Mouse (Mus musculus) c-Kit-positive CD71-positive TER-119-positive erythroid progenitor cells, embryonic 14.5 days (primary cell): ENCODE data around the gene Pkmyt1.

ENCODE experiments used
- DNase-seq: peaks from one replicate; pipeline ENCODE4 v3.0.0-alpha.2; 2013; ENCODE audit warnings: low spot score

Pkmyt1 gene

DNA sequence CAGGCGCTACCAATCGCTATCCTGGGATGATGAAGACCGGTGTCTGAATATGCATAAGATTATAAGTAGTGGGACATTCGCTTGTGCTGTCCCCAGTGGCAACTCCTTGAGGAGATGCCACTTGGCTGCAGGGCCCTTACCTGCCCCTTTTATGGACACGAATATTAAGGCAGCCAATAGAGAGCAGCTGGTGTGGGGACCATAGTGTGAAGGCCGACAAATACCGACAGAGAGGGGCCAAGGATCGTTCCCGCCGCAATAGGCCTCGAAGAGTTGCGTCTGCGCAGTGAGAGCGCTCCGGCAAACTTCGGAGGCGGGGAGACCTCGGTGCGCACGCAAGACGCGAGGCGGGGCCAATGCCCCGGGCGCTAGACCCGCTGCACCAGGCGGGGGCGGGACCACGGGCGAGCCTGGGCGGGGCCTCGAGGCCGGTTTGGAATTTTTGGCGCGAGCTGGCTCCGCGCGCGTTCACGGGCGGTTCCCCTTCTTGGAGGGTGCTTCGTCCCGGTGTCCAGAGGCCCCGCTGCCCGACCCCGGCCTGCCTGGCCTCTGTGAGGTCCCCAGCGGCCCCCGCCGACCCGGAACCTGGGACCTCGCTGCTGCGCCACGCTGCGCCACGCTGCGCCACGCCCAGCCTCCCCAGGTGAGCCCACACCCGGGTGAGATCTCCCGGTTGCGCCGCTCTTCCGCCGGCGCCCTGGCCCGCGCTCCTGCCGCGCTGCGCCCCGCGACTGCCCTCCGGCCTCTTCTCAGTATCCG lies at the start of gene Pkmyt1:
Gene Pkmyt1 (plus strand): TSS at position 338 of the 759 bp plus-strand sequence.
- peak; percentile 94 for DNase-seq

DNA sequence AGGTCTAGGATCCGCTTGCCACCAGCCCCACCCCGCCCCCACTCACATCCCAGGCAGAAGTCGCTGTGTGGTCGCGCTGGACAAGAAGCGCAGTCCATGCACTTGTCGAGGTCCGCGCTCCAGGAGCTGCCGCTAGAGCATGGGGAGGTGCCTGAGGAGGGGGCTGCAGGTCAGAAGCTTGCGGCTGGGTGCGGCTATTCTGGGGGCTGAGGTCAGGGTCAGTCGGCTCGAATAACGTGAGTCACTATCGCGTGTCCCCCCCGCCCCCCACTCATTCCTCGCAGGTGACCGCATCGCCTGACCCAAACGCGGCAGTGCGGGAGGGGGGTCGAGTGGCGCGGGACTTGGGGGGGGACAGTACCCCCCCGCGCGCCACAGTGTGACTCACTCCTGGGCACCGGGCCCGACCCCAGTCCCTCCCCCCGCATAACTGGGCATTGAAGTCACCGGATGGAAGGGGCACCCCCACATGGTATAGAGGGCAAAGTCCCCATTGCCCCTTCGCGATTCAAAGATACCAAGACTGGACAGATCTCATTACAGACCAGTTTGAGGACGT lies 49.6 kb upstream of the Pkmyt1 start:
- DNase-seq, result no peak

DNA sequence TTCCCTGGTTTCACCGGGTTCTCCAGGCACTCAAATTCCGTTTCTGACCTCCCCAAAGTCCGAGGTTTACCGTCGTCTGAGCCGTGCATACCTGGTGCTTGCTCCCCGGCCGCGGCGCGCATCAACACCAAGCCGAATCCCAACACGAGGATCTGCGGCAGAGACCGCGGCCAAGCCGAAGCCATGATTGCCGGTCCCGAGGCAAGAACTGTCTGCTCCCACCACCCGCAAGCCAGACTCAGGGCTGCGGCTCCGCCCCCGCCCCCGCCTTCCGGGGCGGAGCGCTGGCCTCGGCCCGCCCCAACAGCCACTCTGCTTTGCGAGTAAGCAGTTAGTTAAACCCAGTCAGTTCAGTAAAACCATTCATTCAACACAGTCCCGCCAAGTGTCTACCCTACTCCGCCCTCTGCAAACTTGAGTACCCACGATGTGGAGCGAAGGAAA lies 48.9 kb upstream of the Pkmyt1 start, which contains the start of gene Tnfrsf12a:
Gene Tnfrsf12a (minus strand): TSS at position 233 of the 444 bp plus-strand sequence.
- peak; percentile 74 for DNase-seq

- no peak for DNase-seq
These were observed 46.9 kb upstream of the Pkmyt1 start, which contains the start of gene Cldn6 for GRCm38 (mm10) chr17:23679127-23679835. Gene Cldn6 (plus strand): TSS chr17:23679249.

DNA sequence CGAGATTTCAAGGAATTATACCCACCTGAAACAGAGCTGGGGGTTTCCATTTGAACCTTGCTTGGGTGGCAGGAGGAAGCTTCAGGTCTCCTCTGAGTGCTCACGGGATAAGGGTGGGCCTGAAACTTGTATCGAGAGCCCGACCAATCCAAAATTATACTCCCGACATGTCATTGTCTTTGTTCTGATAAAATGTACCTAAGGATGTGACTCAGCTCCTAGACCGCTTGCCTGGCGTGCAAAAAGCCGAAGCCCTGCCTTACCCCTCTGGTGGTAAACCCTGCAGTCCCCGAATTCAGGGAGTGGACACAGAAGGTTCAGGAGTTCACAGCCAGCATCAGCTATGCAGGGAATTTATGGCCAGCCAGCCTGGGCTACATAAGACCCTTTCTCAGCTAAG lies 45.8 kb upstream of the Pkmyt1 start:
- no peak for DNase-seq

GRCm38 (mm10) chr17:23681086-23681485 lies 45.0 kb upstream of the Pkmyt1 start:
- DNase-seq, result no peak

- DNase-seq, result no peak
These were observed 44.0 kb upstream of the Pkmyt1 start for GRCm38 (mm10) chr17:23682092-23682491.

- no peak for DNase-seq
These were observed 43.6 kb upstream of the Pkmyt1 start for GRCm38 (mm10) chr17:23682530-23682929.

DNA sequence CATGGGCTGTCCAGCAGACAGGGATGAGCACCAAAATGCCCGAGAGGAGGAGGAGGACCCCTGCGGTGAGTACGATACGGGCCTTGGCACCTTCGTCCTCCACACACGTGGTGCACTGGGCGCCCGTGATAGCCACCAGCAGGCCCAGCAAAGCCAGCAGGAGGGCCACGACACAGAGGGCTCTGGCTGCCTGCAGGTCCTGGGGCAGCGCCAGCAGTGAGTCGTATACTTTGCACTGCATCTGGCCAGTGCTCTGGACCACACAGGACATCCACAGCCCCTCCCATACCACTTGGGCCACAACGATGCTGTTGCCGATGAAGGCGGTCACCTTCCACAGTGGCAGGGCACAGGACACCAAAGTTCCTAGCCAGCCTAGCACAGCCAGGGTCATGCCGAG lies 42.9 kb upstream of the Pkmyt1 start:
- no peak for DNase-seq

DNA sequence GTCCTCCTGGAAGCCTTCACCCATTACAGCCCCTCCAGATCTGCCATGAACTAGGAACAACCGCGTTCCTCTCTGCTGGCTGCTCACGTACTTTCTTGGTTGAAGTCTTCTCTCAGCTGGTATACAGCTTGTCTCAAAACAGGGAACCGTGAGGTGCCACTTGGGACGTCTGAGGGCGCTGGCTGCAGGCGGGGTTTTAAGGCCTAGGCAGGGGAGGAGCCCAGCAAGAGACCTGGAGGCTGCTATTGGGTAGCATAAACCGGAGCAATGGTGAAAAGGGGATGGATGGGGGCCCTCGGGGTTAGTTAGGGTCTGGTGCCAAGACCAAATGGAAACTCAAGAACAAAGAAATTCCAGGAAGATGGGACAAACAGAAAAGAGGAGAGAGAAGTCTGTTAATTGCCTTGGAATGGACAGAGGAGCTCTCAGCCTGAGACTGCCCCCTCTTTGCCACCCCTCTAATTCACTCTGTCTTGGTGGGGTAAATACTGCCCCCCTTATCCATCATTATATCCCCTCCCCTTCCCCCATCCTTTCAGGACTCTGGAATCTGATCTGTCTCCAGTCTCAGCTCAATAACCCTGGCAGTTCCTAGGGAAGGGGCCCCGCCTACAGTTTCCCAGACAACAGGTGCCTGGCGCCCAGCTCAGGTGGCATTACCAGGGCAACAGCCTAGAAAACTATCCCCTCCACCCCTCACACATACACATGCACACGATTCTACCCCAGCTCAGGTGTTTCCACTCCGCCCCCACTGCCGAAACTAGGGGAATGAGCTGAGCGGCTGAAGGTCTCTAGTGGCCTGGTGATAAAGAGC lies 42.1 kb upstream of the Pkmyt1 start, which contains the start of gene Cldn9:
Gene Cldn9 (minus strand): TSS at position 171 of the 817 bp plus-strand sequence.
- no peak for DNase-seq

DNA sequence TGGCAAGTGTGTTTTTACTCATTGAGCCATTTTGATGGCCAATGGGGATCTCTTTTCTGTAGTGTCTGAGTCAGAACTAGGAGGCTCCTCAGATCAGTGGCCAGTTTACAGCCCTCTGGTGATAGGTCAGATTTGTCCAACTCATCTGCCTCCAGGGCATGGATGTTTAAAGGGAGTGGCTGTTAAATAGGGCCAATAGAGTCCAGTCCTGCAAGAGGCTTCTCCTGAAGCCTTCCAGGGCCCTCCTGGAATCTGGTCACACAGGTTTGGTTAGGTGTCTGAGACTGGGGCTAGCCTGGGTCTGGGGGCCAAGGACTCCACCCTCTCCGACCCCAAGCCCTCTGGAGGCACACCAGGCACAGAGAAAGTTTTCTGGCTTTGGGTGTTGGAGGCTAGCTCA lies 31.6 kb upstream of the Pkmyt1 start:
- no peak for DNase-seq

GRCm38 (mm10) chr17:23695801-23696200 lies 30.3 kb upstream of the Pkmyt1 start:
- DNase-seq, result no peak

- no peak for DNase-seq
These were observed 26.7 kb upstream of the Pkmyt1 start for GRCm38 (mm10) chr17:23699131-23700077.

- peak; percentile 75 for DNase-seq
These were observed 26.1 kb upstream of the Pkmyt1 start for GRCm38 (mm10) chr17:23700079-23700478.

GRCm38 (mm10) chr17:23703301-23703700 lies 22.8 kb upstream of the Pkmyt1 start:
- DNase-seq, result no peak

DNA sequence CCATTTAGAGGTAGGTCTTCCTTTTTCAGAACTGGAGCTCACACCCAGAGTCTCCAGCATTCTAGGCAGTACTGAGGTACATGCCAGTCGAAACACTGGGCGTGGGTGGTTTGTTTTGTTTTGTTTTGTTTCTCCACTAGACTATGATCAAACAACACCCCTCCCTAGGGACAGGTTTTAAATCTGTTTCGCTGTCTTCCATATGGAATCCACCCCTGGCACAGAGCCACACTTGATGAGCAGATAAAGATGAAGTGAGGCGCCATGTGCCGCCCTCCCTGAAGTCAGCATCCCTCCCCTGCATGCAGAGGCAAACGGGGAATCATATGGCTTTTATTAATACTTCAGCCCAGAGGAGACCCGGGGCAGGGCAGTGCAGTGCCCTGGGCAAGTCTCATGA lies 21.4 kb upstream of the Pkmyt1 start:
- no peak for DNase-seq

DNA sequence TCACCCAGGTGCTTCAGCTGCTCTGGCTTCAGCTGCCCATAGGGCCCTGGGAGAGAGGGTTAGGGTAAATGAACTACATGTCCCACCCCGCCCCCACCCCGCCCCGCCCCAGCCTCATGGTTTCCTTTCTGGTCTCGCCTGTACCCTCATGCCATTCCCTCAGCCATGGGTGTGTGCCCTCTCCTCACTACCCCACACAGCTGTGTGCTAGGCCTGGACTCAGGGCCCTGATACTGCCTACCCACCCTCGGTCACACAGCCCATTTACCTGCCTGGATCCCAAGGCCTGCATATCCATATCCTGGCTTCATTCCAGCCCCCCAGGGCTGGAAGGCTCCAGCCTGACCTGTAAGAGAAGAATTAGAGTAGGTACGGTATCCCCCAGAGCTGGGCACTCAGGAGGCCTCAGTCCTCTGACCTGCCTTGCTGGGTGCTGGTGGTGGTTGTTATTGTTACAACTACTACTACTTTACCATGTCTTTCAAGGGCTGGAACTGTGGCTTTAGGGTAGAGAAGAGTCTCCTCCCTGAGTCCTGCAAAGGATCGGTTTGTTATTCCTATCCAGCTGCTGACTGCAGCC lies 20.5 kb upstream of the Pkmyt1 start:
- no peak for DNase-seq

DNA sequence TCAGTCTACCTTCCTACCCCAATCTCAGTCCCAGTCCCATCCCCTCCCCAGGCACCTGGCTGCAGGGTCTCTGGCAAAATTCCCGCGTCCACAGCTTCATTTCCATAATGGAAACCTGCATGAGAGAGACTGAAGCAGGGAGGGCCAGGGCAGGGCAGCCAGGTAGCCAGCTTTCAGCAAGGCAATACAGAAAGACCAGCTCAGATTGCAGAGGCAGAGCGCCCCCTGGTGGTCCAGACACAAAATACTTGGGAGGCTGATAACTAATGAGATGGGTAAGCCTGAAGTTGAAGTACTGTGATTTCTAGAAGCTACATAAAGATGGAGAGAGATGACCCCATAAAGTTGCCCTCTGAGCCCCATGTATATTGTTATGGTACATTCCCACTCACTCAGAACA lies 19.9 kb upstream of the Pkmyt1 start:
- DNase-seq, result peak; percentile 67

GRCm38 (mm10) chr17:23717003-23717402 lies 9.1 kb upstream of the Pkmyt1 start:
- no peak for DNase-seq

DNA sequence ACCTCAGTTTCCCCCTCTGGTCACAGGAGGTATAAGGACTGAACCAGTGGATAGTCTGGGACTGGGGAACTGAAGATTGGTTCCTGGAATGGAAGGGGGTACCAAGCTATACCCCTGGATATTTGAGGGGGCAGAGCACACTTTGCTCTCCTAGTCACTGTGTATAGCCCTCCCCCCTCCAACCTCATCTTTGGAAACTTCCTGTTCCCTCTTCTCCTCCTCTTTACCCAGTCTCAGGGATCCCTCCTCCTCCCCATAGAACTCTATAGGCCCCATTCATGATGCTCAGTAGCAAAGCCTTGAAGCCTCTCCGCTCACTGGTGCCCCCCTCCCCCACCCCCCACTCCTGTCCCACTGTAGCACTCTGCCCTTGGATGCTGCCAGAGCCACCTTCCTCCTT lies 6.7 kb upstream of the Pkmyt1 start:
- DNase-seq, result no peak
